Mouse (Mus musculus): ENCODE measurements at regions not wholly inside any gene's neighbourhood (a gene's known extent, or its start where the extent isn't known, plus 50 kb on each side); places are given as distances from the start of the nearest gene placed in this dataset.
"Not testable (repeated sequence)": the region's sequence is repeated elsewhere in the genome, so short reads cannot be mapped to it uniquely, and the experiment has no call there.

- Histone ChIP-seq H3K36me3 (ENCODE audit: insufficient read depth, low read length) (no peaks in the 10 kb centered on the region), H3K4me3 (ENCODE audit: low read length) (no peak overlapping the region), H3K9me3 (ENCODE audit: low read length) (no peaks in the 10 kb centered on the region), H3K4me1 (ENCODE audit: insufficient read depth, low read length) (no peaks in the 10 kb centered on the region), H3K27ac (no peak overlapping the region), H3K9ac (replicated peaks; ENCODE audit: low read length) (no peak overlapping the region), H3K27me3 (ENCODE audit: insufficient read depth, low read length) (no peaks in the 10 kb centered on the region), H3K4me2 (ENCODE audit: low read depth, low read length) (no peak overlapping the region)
- DNase-seq (ENCODE audit: low spot score) = no peak
- TF ChIP-seq CTCF (IDR thresholded peaks at IDR 0.05; ENCODE audit: low read depth) = no peak
- ATAC-seq = no peak
Observed at GRCm38 (mm10) chr14:36245849-36246248, 151.1 kb downstream of the 4930474N05Rik start.

- no peaks in the 10 kb centered on the region for H3K4me1 ChIP-seq (ENCODE audit: insufficient read depth, low read length)
- 76% methylated on average over 2 of the region's 2 CpGs for WGBS
- no peaks in the 10 kb centered on the region for H3K27me3 ChIP-seq (ENCODE audit: insufficient read depth, low read length)
- H3K4me2 ChIP-seq (ENCODE audit: low read depth, low read length) = no peak overlapping the region
- no peak overlapping the region for H3K4me3 ChIP-seq (ENCODE audit: low read length)
- no peaks in the 10 kb centered on the region for H3K36me3 ChIP-seq (ENCODE audit: insufficient read depth, low read length)
- H3K27ac ChIP-seq = no peak overlapping the region
- no peak overlapping the region for H3K9ac ChIP-seq (replicated peaks; ENCODE audit: low read length)
- TF ChIP-seq CTCF (IDR thresholded peaks at IDR 0.05; ENCODE audit: low read depth) = no peak
- no peak for ATAC-seq
- DNase-seq (ENCODE audit: low spot score) = peak; percentile 12
- no peaks in the 10 kb centered on the region for H3K9me3 ChIP-seq (ENCODE audit: low read length)
Observed at GRCm38 (mm10) chr14:36262126-36262525, 167.4 kb downstream of the 4930474N05Rik start.

GRCm38 (mm10) chr14:36283825-36284414 lies 189.2 kb downstream of the 4930474N05Rik start:
- no peaks in the 10 kb centered on the region for H3K36me3 ChIP-seq (ENCODE audit: insufficient read depth, low read length)
- ATAC-seq (no peak), DNase-seq (ENCODE audit: low spot score) (no peak)

GRCm38 (mm10) chr14:36288697-36289286 lies 194.1 kb downstream of the 4930474N05Rik start:
- DNase-seq (ENCODE audit: low spot score) (no peak), ATAC-seq (no peak)
- WGBS = 30% methylated on average over 1 of the region's 1 CpGs
- Histone ChIP-seq H3K9ac (replicated peaks; ENCODE audit: low read length) (no peak overlapping the region), H3K4me1 (ENCODE audit: insufficient read depth, low read length) (no peaks in the 10 kb centered on the region), H3K4me2 (ENCODE audit: low read depth, low read length) (no peak overlapping the region), H3K4me3 (ENCODE audit: low read length) (no peak overlapping the region), H3K27ac (no peak overlapping the region), H3K27me3 (ENCODE audit: insufficient read depth, low read length) (no peaks in the 10 kb centered on the region), H3K9me3 (ENCODE audit: low read length) (no peaks in the 10 kb centered on the region), H3K36me3 (ENCODE audit: insufficient read depth, low read length) (no peaks in the 10 kb centered on the region)
- TF ChIP-seq CTCF (IDR thresholded peaks at IDR 0.05; ENCODE audit: low read depth) = no peak

More at GRCm38 (mm10) chr14:36283825-36284414, 189.2 kb downstream of the 4930474N05Rik start:
- TF ChIP-seq CTCF (IDR thresholded peaks at IDR 0.05; ENCODE audit: low read depth) = no peak
- no peak overlapping the region for H3K27ac ChIP-seq
- no peak overlapping the region for H3K9ac ChIP-seq (replicated peaks; ENCODE audit: low read length)
- no peaks in the 10 kb centered on the region for H3K27me3 ChIP-seq (ENCODE audit: insufficient read depth, low read length)
- H3K4me2 ChIP-seq (ENCODE audit: low read depth, low read length) = no peak overlapping the region
- H3K9me3 ChIP-seq (ENCODE audit: low read length) = no peaks in the 10 kb centered on the region
- 96% methylated on average over 1 of the region's 1 CpGs for WGBS
- no peak overlapping the region for H3K4me3 ChIP-seq (ENCODE audit: low read length)
- H3K4me1 ChIP-seq (ENCODE audit: insufficient read depth, low read length) = no peaks in the 10 kb centered on the region

GRCm38 (mm10) chr14:36310324-36310723 lies 215.6 kb downstream of the 4930474N05Rik start:
- DNase-seq (ENCODE audit: low spot score) (no peak), ATAC-seq (no peak)
- no peak overlapping the region for H3K4me2 ChIP-seq (ENCODE audit: low read depth, low read length)
- no peaks in the 10 kb centered on the region for H3K9me3 ChIP-seq (ENCODE audit: low read length)
- TF ChIP-seq CTCF (IDR thresholded peaks at IDR 0.05; ENCODE audit: low read depth) = no peak
- H3K27ac ChIP-seq = no peak overlapping the region
- H3K4me1 ChIP-seq (ENCODE audit: insufficient read depth, low read length) = no peaks in the 10 kb centered on the region
- no peaks in the 10 kb centered on the region for H3K36me3 ChIP-seq (ENCODE audit: insufficient read depth, low read length)
- H3K9ac ChIP-seq (replicated peaks; ENCODE audit: low read length) = no peak overlapping the region
- H3K4me3 ChIP-seq (ENCODE audit: low read length) = no peak overlapping the region
- 93% methylated on average over 1 of the region's 1 CpGs for WGBS
- no peaks in the 10 kb centered on the region for H3K27me3 ChIP-seq (ENCODE audit: insufficient read depth, low read length)

GRCm38 (mm10) chr14:36314673-36315072 lies 220.0 kb downstream of the 4930474N05Rik start:
- ATAC-seq; DNase-seq (ENCODE audit: low spot score); H3K27ac ChIP-seq; H3K4me3 ChIP-seq (ENCODE audit: low read length); H3K36me3 ChIP-seq (ENCODE audit: insufficient read depth, low read length); H3K9ac ChIP-seq (replicated peaks; ENCODE audit: low read length); H3K9me3 ChIP-seq (ENCODE audit: low read length); H3K4me2 ChIP-seq (ENCODE audit: low read depth, low read length); H3K27me3 ChIP-seq (ENCODE audit: insufficient read depth, low read length); H3K4me1 ChIP-seq (ENCODE audit: insufficient read depth, low read length): not testable (repeated sequence)
- WGBS = 86% methylated on average over 1 of the region's 1 CpGs

- H3K4me3 ChIP-seq (ENCODE audit: low read length) = no peak overlapping the region
- 90% methylated on average over 4 of the region's 4 CpGs for WGBS
- TF ChIP-seq CTCF (IDR thresholded peaks at IDR 0.05; ENCODE audit: low read depth) = no peak
- ATAC-seq (no peak), DNase-seq (ENCODE audit: low spot score) (no peak)
- H3K4me1 ChIP-seq (ENCODE audit: insufficient read depth, low read length) = no peaks in the 10 kb centered on the region
- no peaks in the 10 kb centered on the region for H3K27me3 ChIP-seq (ENCODE audit: insufficient read depth, low read length)
- H3K4me2 ChIP-seq (ENCODE audit: low read depth, low read length) = no peak overlapping the region
- no peak overlapping the region for H3K9ac ChIP-seq (replicated peaks; ENCODE audit: low read length)
- no peak overlapping the region for H3K27ac ChIP-seq
- no peaks in the 10 kb centered on the region for H3K36me3 ChIP-seq (ENCODE audit: insufficient read depth, low read length)
- H3K9me3 ChIP-seq (ENCODE audit: low read length) = no peaks in the 10 kb centered on the region
Observed at GRCm38 (mm10) chr14:36316418-36317111, 221.8 kb downstream of the 4930474N05Rik start.
